8 mouse cellular contexts compared by ENCODE assay signal in the genomic region with DNA sequence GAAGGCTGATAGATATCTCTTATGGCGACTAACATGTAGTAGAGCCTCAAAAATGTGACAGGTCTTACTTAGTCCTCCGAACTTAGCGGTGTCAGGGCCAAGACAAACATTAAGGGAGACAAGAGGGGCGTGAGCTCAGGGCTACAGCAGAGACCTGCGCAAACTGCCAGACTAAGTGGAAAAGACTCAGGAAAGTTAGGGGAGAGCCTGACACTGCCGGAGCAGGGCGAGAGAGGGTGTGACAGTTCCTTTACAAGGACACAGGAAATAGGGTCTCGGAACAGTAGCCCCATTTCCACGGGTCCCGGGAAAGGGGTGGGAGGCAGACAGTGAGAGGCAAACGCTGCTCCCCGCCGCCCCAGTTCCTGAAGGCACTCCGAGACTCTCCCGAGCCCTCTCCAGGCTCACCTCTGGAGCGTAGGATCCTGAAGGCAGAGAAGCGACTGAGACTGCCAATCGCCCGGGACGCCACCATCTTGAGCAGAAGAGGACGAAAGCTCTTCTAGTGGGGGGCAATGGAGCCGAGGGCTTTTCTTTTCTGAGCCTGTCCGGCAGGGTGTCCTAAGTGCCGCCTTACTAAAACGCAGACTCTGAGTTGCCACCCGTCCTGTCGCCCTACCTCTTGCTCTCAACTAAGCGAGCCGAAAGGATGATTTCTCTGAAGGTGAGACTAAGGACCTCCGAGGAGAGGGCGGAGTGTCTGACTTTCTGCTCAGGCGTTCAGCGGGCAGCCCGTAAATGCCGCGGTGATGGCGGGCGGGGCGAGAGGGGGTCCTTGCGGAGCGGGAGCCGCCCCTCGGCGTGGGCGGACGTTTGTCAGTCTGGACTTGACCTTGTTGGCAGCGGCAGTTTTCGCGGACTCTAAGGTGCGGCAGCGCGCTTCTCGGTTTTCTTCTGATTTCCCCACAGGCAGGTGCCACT. TPM values are rescaled to one million over a fixed set of nuclear protein-coding genes. Genes with fewer than 3 reads are reported as not detected.
DNase-seq lines count a peak whose midpoint lies in the region; ATAC-seq lines count a peak whose summit lies in the region.

Gene Hadha (minus strand): TSS at position 689 of the 921 bp plus-strand sequence.
Gene Hadhb (plus strand): TSS at position 775 of the 921 bp plus-strand sequence.

- H3K9me3 ChIP-seq in heart, embryonic 13.5 days, result no peaks in the 10 kb centered on the region
- no peaks in the 10 kb centered on the region for H3K9me3 ChIP-seq in liver, embryonic 12.5 days (replicated peaks)
- H3K9me3 ChIP-seq in stomach, embryonic 15.5 days, result no peaks in the 10 kb centered on the region

- H3K4me1 ChIP-seq in heart, embryonic 13.5 days, result peaks cover 58% of the 10 kb centered on the region
- peaks cover 42% of the 10 kb centered on the region for H3K4me1 ChIP-seq in liver, embryonic 12.5 days
- H3K4me1 ChIP-seq in stomach, embryonic 15.5 days, result peaks cover 13% of the 10 kb centered on the region; the same call in 1 of the 2 replicates

- WGBS in heart, embryonic 13.5 days, result under 1% methylated on average over 53 of the region's 53 CpGs
- under 1% methylated on average over 53 of the region's 53 CpGs for WGBS in liver, embryonic 12.5 days (ENCODE audit: insufficient replicate concordance)
- under 1% methylated on average over 53 of the region's 53 CpGs for WGBS in stomach, embryonic 15.5 days

- peak within 1 kb of the TSS; percentile 85 for H3K4me2 ChIP-seq in heart, embryonic 13.5 days
- peak within 1 kb of the TSS; percentile 79 for H3K4me2 ChIP-seq in liver, embryonic 12.5 days
- H3K4me2 ChIP-seq in stomach, embryonic 15.5 days, result peak within 1 kb of the TSS; percentile 69

- DNase-seq in CD4-positive helper T cell, adult 2 months (ENCODE audit: low read depth, low spot score), result peak; percentile 93
- DNase-seq in brain, embryonic 18.5 days (ENCODE audit: low read depth, low spot score), result peak; percentile 76
- peak; percentile 96 for DNase-seq in kidney, postnatal 10 days
- peak; percentile 95 for DNase-seq in natural killer cell, adult 2 months (ENCODE audit: low spot score in 2 of 2)

- peak within 1 kb of the TSS; percentile 94 for H3K27ac ChIP-seq in heart, embryonic 13.5 days (replicated peaks)
- H3K27ac ChIP-seq in liver, embryonic 12.5 days, result peak within 1 kb of the TSS; percentile 93
- peak within 1 kb of the TSS; percentile 91 for H3K27ac ChIP-seq in stomach, embryonic 15.5 days

- peak within 1 kb of the TSS; percentile 97 for H3K4me3 ChIP-seq in heart, embryonic 13.5 days
- peak within 1 kb of the TSS; percentile 98 for H3K4me3 ChIP-seq in liver, embryonic 12.5 days
- peak within 1 kb of the TSS; percentile 98 for H3K4me3 ChIP-seq in stomach, embryonic 15.5 days (replicated peaks)

- H3K27me3 ChIP-seq in heart, embryonic 13.5 days (replicated peaks), result no peaks in the 10 kb centered on the region
- H3K27me3 ChIP-seq in liver, embryonic 12.5 days (replicated peaks), result no peaks in the 10 kb centered on the region
- H3K27me3 ChIP-seq in stomach, embryonic 15.5 days (replicated peaks), result no peaks in the 10 kb centered on the region

- peak within 1 kb of the TSS; percentile 99 for H3K9ac ChIP-seq in heart, embryonic 13.5 days
- peak within 1 kb of the TSS; percentile 96 for H3K9ac ChIP-seq in liver, embryonic 12.5 days
- peak within 1 kb of the TSS; percentile 86 for H3K9ac ChIP-seq in stomach, embryonic 15.5 days

- peak; percentile 91 for ATAC-seq in erythroid progenitor cell, adult 5-6 weeks (replicated peaks; ENCODE audit: low FRiP score, poor library complexity, severe bottlenecking)
- peak; percentile 77 for ATAC-seq in heart, embryonic 13.5 days (ENCODE audit: extremely low read depth, insufficient number of reproducible peaks, low FRiP score, low TSS enrichment)
- peak; percentile 89 for ATAC-seq in liver, embryonic 12.5 days
- ATAC-seq in stomach, embryonic 15.5 days (ENCODE audit: insufficient read depth, low FRiP score, low read depth), result peak; percentile 90

- peaks cover 4% of the 10 kb centered on the region; the same call in 1 of the 2 replicates for H3K36me3 ChIP-seq in heart, embryonic 13.5 days
- H3K36me3 ChIP-seq in liver, embryonic 12.5 days, result peaks cover 5% of the 10 kb centered on the region; the same call in 1 of the 2 replicates
- no peaks in the 10 kb centered on the region for H3K36me3 ChIP-seq in stomach, embryonic 15.5 days

RNA-seq across cellular contexts. Expression of gene Hadha, which starts in this region (rescaled TPM):
- 40.7 and 46.1 TPM in 2 replicates for total RNA-seq in erythroid progenitor cell, adult 5-6 weeks (2015; ENCODE audit: low replicate concordance)
- total RNA-seq in erythroid progenitor cell, adult 5-6 weeks (2017; ENCODE audit: low replicate concordance), result 166 and 215 TPM in 2 replicates
- 212 and 223 TPM in 2 replicates for polyA plus RNA-seq in heart, embryonic 13.5 days (2015; fragmentation: Nextera tagmentation; extraction: Ambion mirVana)
- 92.2 and 103 TPM in 2 replicates for polyA plus RNA-seq in liver, embryonic 12.5 days (2016; fragmentation: Nextera tagmentation; extraction: Ambion mirVana)
- 142 and 153 TPM in 2 replicates for polyA plus RNA-seq in stomach, embryonic 15.5 days (2015; fragmentation: Nextera tagmentation; extraction: Ambion mirVana)

RNA-seq across cellular contexts. Expression of gene Hadhb, which starts in this region (rescaled TPM):
- total RNA-seq in erythroid progenitor cell, adult 5-6 weeks (2015; ENCODE audit: low replicate concordance), result 49.9 and 56.9 TPM in 2 replicates
- total RNA-seq in erythroid progenitor cell, adult 5-6 weeks (2017; ENCODE audit: low replicate concordance), result 34.8 and 61.0 TPM in 2 replicates
- 318 and 345 TPM in 2 replicates for polyA plus RNA-seq in heart, embryonic 13.5 days (2015; fragmentation: Nextera tagmentation; extraction: Ambion mirVana)
- polyA plus RNA-seq in liver, embryonic 12.5 days (2016; fragmentation: Nextera tagmentation; extraction: Ambion mirVana), result 113 and 116 TPM in 2 replicates
- 156 and 196 TPM in 2 replicates for polyA plus RNA-seq in stomach, embryonic 15.5 days (2015; fragmentation: Nextera tagmentation; extraction: Ambion mirVana)

Comparison
In these comparisons a context has a peak if more than half of its experiments do, and no peak if none do; other contexts are left out.
1. Peak in every context shown above with its lines: DNase-seq, ATAC-seq, H3K4me3 ChIP-seq and H3K27ac ChIP-seq.